Mouse (Mus musculus): ENCODE data around the gene Ccdc87. TPM values are rescaled to one million over a fixed set of nuclear protein-coding genes. Genes with fewer than 3 reads are reported as not detected.

Ccdc87 gene
- 0.10 and 0.13 TPM in 2 replicates for polyA plus RNA-seq (2012; rRNA removed)

GRCm38 (mm10) chr19:4839149-4839548 is at the start of gene Ccdc87, which contains the start of gene Ccs:
Gene Ccdc87, plus strand, starts transcription at chr19:4839366.
Gene Ccs, minus strand, starts transcription at chr19:4839332.

GRCm38 (mm10) chr19:4793831-4794422 is 45.2 kb upstream of the Ccdc87 start, which contains the start of gene Rbm4:
Gene Rbm4, minus strand, starts transcription at chr19:4793901.

GRCm38 (mm10) chr19:4811063-4811908 is 27.9 kb upstream of the Ccdc87 start, which contains the start of the genes Gm21992 and Rbm14:
Gene Gm21992, minus strand, starts transcription at chr19:4811612.
Gene Rbm14, minus strand, starts transcription at chr19:4811634.

GRCm38 (mm10) chr19:4854552-4855469 is 15.6 kb downstream of the Ccdc87 start, which contains the start of gene Ctsf:
Gene Ctsf, plus strand, starts transcription at chr19:4855130.

GRCm38 (mm10) chr19:4877785-4878184 is 38.6 kb downstream of the Ccdc87 start, which contains the start of gene Actn3:
Gene Actn3, minus strand, starts transcription at chr19:4877909.

GRCm38 (mm10) chr19:4878405-4879323 is 39.5 kb downstream of the Ccdc87 start, which contains the start of gene Zdhhc24:
Gene Zdhhc24, plus strand, starts transcription at chr19:4878668.

Other genes starting within 250 kb of the Ccdc87 start
- 49.3 and 50.7 TPM in 2 replicates for gene Lrfn4, start 223.7 kb upstream of the Ccdc87 start, polyA plus RNA-seq (2012; rRNA removed)
- 53.9 and 64.4 TPM in 2 replicates for gene Rce1, start 213.7 kb upstream of the Ccdc87 start, polyA plus RNA-seq (2012; rRNA removed)
- 0.68 and 1.4 TPM in 2 replicates for gene Gm960, start 140.7 kb upstream of the Ccdc87 start, polyA plus RNA-seq (2012; rRNA removed)
- gene Sptbn2, start 128.2 kb upstream of the Ccdc87 start, polyA plus RNA-seq (2012; rRNA removed), result 15.7 and 24.4 TPM in 2 replicates
- gene Rbm4b, start 82.9 kb upstream of the Ccdc87 start, polyA plus RNA-seq (2012; rRNA removed), result 41.5 and 71.8 TPM in 2 replicates
- 99.0 and 147 TPM in 2 replicates for gene Rbm4, start 45.5 kb upstream of the Ccdc87 start, polyA plus RNA-seq (2012; rRNA removed)
- 32.2 and 53.0 TPM in 2 replicates for gene Gm21992, start 27.8 kb upstream of the Ccdc87 start, polyA plus RNA-seq (2012; rRNA removed)
- 59.1 and 70.7 TPM in 2 replicates for gene Rbm14, start 27.7 kb upstream of the Ccdc87 start, polyA plus RNA-seq (2012; rRNA removed)
- 49.6 and 64.8 TPM in 2 replicates for gene Ccs, start within 50 bp of the Ccdc87 start, polyA plus RNA-seq (2012; rRNA removed)
- gene Ctsf, start 15.8 kb downstream of the Ccdc87 start, polyA plus RNA-seq (2012; rRNA removed), result 27.4 and 31.9 TPM in 2 replicates
- 1.1 and 2.8 TPM in 2 replicates for gene Actn3, start 38.5 kb downstream of the Ccdc87 start, polyA plus RNA-seq (2012; rRNA removed)
- 22.3 and 22.5 TPM in 2 replicates for gene Zdhhc24, start 39.3 kb downstream of the Ccdc87 start, polyA plus RNA-seq (2012; rRNA removed)
- 12.7 and 16.0 TPM in 2 replicates for gene Bbs1, start 67.3 kb downstream of the Ccdc87 start, polyA plus RNA-seq (2012; rRNA removed)
- 113 and 134 TPM in 2 replicates for gene Dpp3, start 88.9 kb downstream of the Ccdc87 start, polyA plus RNA-seq (2012; rRNA removed)
- gene Peli3, start 103.8 kb downstream of the Ccdc87 start, polyA plus RNA-seq (2012; rRNA removed), result 2.4 and 2.7 TPM in 2 replicates
- 94.4 and 104 TPM in 2 replicates for gene Mrpl11, start 122.8 kb downstream of the Ccdc87 start, polyA plus RNA-seq (2012; rRNA removed)
- gene Npas4, start 150.9 kb downstream of the Ccdc87 start, polyA plus RNA-seq (2012; rRNA removed), result 0.66 and 1.3 TPM in 2 replicates
- 7.1 and 13.2 TPM in 2 replicates for gene Slc29a2, start 184.5 kb downstream of the Ccdc87 start, polyA plus RNA-seq (2012; rRNA removed)
- gene B4gat1, start 199.5 kb downstream of the Ccdc87 start, polyA plus RNA-seq (2012; rRNA removed), result 19.0 and 22.3 TPM in 2 replicates
- 1.8 and 1.9 TPM in 2 replicates for gene AC124502.3, start 199.5 kb downstream of the Ccdc87 start, polyA plus RNA-seq (2012; rRNA removed)
- gene Brms1, start 202.0 kb downstream of the Ccdc87 start, polyA plus RNA-seq (2012; rRNA removed), result 46.4 and 78.8 TPM in 2 replicates
- 2.9 and 3.7 TPM in 2 replicates for gene Rin1, start 211.1 kb downstream of the Ccdc87 start, polyA plus RNA-seq (2012; rRNA removed)
- gene Cd248, start 228.7 kb downstream of the Ccdc87 start, polyA plus RNA-seq (2012; rRNA removed), result 24.5 and 32.1 TPM in 2 replicates
- 1.3 and 1.4 TPM in 2 replicates for gene Tmem151a, start 246.2 kb downstream of the Ccdc87 start, polyA plus RNA-seq (2012; rRNA removed)
- gene Yif1a, start 249.2 kb downstream of the Ccdc87 start, polyA plus RNA-seq (2012; rRNA removed), result 25.2 and 67.9 TPM in 2 replicates